Mouse (Mus musculus) brain, embryonic 14.5 days (tissue): ENCODE data around the gene Lacc1.

Experiments used
- CTCF ChIP-seq: fragments of 200-500 bp; IDR thresholded peaks from 2 replicates; pipeline ENCODE4 v1.5.1; 2012; ENCODE audit warnings: inconsistent platforms, mild to moderate bottlenecking, moderate library complexity, borderline replicate concordance; ENCODE audit not compliant: insufficient read depth, insufficient read length; ENCODE audit errors: extremely low read depth
- POLR2A ChIP-seq: fragments of 200-500 bp; IDR thresholded peaks from 2 replicates; pipeline ENCODE4 v1.6.1; 2012; ENCODE audit warnings: mild to moderate bottlenecking, inconsistent platforms, borderline replicate concordance; ENCODE audit not compliant: poor library complexity, insufficient read depth, insufficient read length, severe bottlenecking; ENCODE audit errors: extremely low read depth

DNA sequence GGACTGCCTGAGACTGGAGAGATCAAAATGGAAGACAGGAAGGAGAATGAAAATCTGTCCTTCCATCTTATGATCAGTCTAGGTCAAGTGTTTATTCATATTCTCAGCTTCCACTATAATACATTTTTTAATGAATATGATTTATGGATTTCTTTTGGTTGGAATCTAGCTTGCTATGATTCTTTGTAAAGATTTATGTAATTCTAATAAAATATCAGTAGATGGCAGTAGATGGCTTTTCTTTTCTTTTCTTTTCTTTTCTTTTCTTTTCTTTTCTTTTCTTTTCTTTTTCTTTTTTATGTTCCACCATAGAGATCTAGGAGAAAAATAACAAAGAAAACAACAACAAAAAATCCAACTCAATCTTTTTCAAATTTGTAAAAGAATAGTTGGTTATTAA, 16.6 kb upstream of the Lacc1 start:
- TF ChIP-seq POLR2A (no peak), CTCF (no peak)
